Mouse (Mus musculus): ENCODE data around the gene Nebl. TPM values are rescaled to one million over a fixed set of nuclear protein-coding genes. Genes with fewer than 3 reads are reported as not detected.

The Nebl gene
- polyA plus RNA-seq, 1 experiment from 2014 or later, result 12.5 TPM

GRCm38 (mm10) chr2:17724405-17724804, 6.9 kb downstream of the Nebl start:
- WGBS, result 53% methylated on average over 5 of the region's 5 CpGs
- Histone ChIP-seq H3K4me2 (no peak overlapping the region; the same call in 1 of the 2 replicates), H3K27me3 (no peaks in the 10 kb centered on the region), H3K27ac (replicated peaks) (no peak overlapping the region), H3K4me1 (replicated peaks) (0 out of 2 replicates have a peak, but pooled peaks cover 6% of the 10 kb centered on the region), H3K9me3 (no peaks in the 10 kb centered on the region), H3K36me3 (no peaks in the 10 kb centered on the region), H3K9ac (no peak overlapping the region), H3K4me3 (no peak overlapping the region)
- no peak for ATAC-seq (ENCODE audit: low FRiP score, low read depth)

GRCm38 (mm10) chr2:17723268-17724019, 7.8 kb downstream of the Nebl start:
- H3K27me3 ChIP-seq, result no peaks in the 10 kb centered on the region
- 79% methylated on average over 12 of the region's 12 CpGs for WGBS
- H3K9ac ChIP-seq, result no peak overlapping the region
- H3K4me2 ChIP-seq, result no peak overlapping the region
- no peak overlapping the region for H3K4me3 ChIP-seq
- H3K27ac ChIP-seq (replicated peaks), result no peak overlapping the region
- ATAC-seq (ENCODE audit: low FRiP score, low read depth), result no peak
- H3K4me1 ChIP-seq (replicated peaks), result 0 out of 2 replicates have a peak, but pooled peaks cover 6% of the 10 kb centered on the region
- no peaks in the 10 kb centered on the region for H3K9me3 ChIP-seq
- no peaks in the 10 kb centered on the region for H3K36me3 ChIP-seq

GRCm38 (mm10) chr2:17721177-17721715, 10.0 kb downstream of the Nebl start:
- Histone ChIP-seq H3K36me3 (no peaks in the 10 kb centered on the region), H3K4me3 (no peak overlapping the region), H3K4me2 (no peak overlapping the region), H3K9me3 (no peaks in the 10 kb centered on the region), H3K9ac (no peak overlapping the region), H3K27me3 (no peaks in the 10 kb centered on the region), H3K4me1 (replicated peaks) (0 out of 2 replicates have a peak, but pooled peaks cover 6% of the 10 kb centered on the region), H3K27ac (replicated peaks) (no peak overlapping the region)
- WGBS, result 69% methylated on average over 6 of the region's 6 CpGs
- no peak for ATAC-seq (ENCODE audit: low FRiP score, low read depth)

- H3K4me3 ChIP-seq, result no peak overlapping the region
- no peak overlapping the region for H3K27ac ChIP-seq (replicated peaks)
- no peak overlapping the region for H3K9ac ChIP-seq
- WGBS, result 87% methylated on average over 1 of the region's 1 CpGs
- no peak for ATAC-seq (ENCODE audit: low FRiP score, low read depth)
- no peaks in the 10 kb centered on the region for H3K36me3 ChIP-seq
- H3K9me3 ChIP-seq, result no peaks in the 10 kb centered on the region
- H3K27me3 ChIP-seq, result no peaks in the 10 kb centered on the region
- H3K4me1 ChIP-seq (replicated peaks), result 0 out of 2 replicates have a peak, but pooled peaks cover 3% of the 10 kb centered on the region
- H3K4me2 ChIP-seq, result no peak overlapping the region
These were observed 13.0 kb downstream of the Nebl start for GRCm38 (mm10) chr2:17718281-17718680.

GRCm38 (mm10) chr2:17717200-17717599, 14.1 kb downstream of the Nebl start:
- no peak overlapping the region for H3K4me3 ChIP-seq
- H3K4me2 ChIP-seq, result no peak overlapping the region
- ATAC-seq (ENCODE audit: low FRiP score, low read depth), result no peak
- 0 out of 2 replicates have a peak, but pooled peaks cover 3% of the 10 kb centered on the region for H3K4me1 ChIP-seq (replicated peaks)
- H3K9ac ChIP-seq, result no peak overlapping the region
- no peaks in the 10 kb centered on the region for H3K27me3 ChIP-seq
- 69% methylated on average over 2 of the region's 2 CpGs for WGBS
- no peaks in the 10 kb centered on the region for H3K9me3 ChIP-seq
- no peak overlapping the region for H3K27ac ChIP-seq (replicated peaks)
- no peaks in the 10 kb centered on the region for H3K36me3 ChIP-seq

GRCm38 (mm10) chr2:17715149-17715767, 16.0 kb downstream of the Nebl start:
- no peak for ATAC-seq (ENCODE audit: low FRiP score, low read depth)

GRCm38 (mm10) chr2:17714661-17715060, 16.6 kb downstream of the Nebl start:
- Histone ChIP-seq H3K4me3 (no peak overlapping the region), H3K27ac (replicated peaks) (no peak overlapping the region), H3K9ac (no peak overlapping the region), H3K4me2 (no peak overlapping the region), H3K4me1 (replicated peaks) (no peaks in the 10 kb centered on the region), H3K9me3 (no peaks in the 10 kb centered on the region), H3K36me3 (no peaks in the 10 kb centered on the region), H3K27me3 (no peaks in the 10 kb centered on the region)
- WGBS, result 76% methylated on average over 14 of the region's 14 CpGs
- ATAC-seq (ENCODE audit: low FRiP score, low read depth), result no peak

More at GRCm38 (mm10) chr2:17715149-17715767, 16.0 kb downstream of the Nebl start:
- H3K9me3 ChIP-seq, result no peaks in the 10 kb centered on the region
- no peaks in the 10 kb centered on the region for H3K4me1 ChIP-seq (replicated peaks)
- no peak overlapping the region for H3K4me3 ChIP-seq
- no peaks in the 10 kb centered on the region for H3K36me3 ChIP-seq
- no peaks in the 10 kb centered on the region for H3K27me3 ChIP-seq
- H3K4me2 ChIP-seq, result no peak overlapping the region
- WGBS, result 80% methylated on average over 9 of the region's 9 CpGs
- H3K9ac ChIP-seq, result no peak overlapping the region
- H3K27ac ChIP-seq (replicated peaks), result no peak overlapping the region

- no peak overlapping the region for H3K4me2 ChIP-seq
- H3K27ac ChIP-seq (replicated peaks), result no peak overlapping the region
- 54% methylated on average over 4 of the region's 4 CpGs for WGBS
- H3K36me3 ChIP-seq, result no peaks in the 10 kb centered on the region
- no peak for ATAC-seq (ENCODE audit: low FRiP score, low read depth)
- H3K9ac ChIP-seq, result no peak overlapping the region
- no peaks in the 10 kb centered on the region for H3K4me1 ChIP-seq (replicated peaks)
- H3K27me3 ChIP-seq, result no peaks in the 10 kb centered on the region
- no peaks in the 10 kb centered on the region for H3K9me3 ChIP-seq
- H3K4me3 ChIP-seq, result no peak overlapping the region
These were observed 17.1 kb downstream of the Nebl start for GRCm38 (mm10) chr2:17714124-17714523.

GRCm38 (mm10) chr2:17711216-17711615, 20.0 kb downstream of the Nebl start:
- Histone ChIP-seq H3K9ac (no peak overlapping the region), H3K27ac (replicated peaks) (no peak overlapping the region), H3K4me2 (no peak overlapping the region), H3K9me3 (no peaks in the 10 kb centered on the region), H3K4me1 (replicated peaks) (no peaks in the 10 kb centered on the region), H3K4me3 (no peak overlapping the region), H3K27me3 (no peaks in the 10 kb centered on the region), H3K36me3 (no peaks in the 10 kb centered on the region)
- 86% methylated on average over 5 of the region's 5 CpGs for WGBS
- no peak for ATAC-seq (ENCODE audit: low FRiP score, low read depth)

GRCm38 (mm10) chr2:17710083-17710482, 21.2 kb downstream of the Nebl start:
- ATAC-seq (ENCODE audit: low FRiP score, low read depth), result peak; percentile 74; the same call in 1 of the 2 replicates
- no peak overlapping the region for H3K4me3 ChIP-seq
- H3K36me3 ChIP-seq, result no peaks in the 10 kb centered on the region
- H3K27me3 ChIP-seq, result no peaks in the 10 kb centered on the region
- WGBS, result 52% methylated on average over 2 of the region's 2 CpGs
- no peak overlapping the region for H3K27ac ChIP-seq (replicated peaks)
- H3K4me2 ChIP-seq, result no peak overlapping the region
- no peaks in the 10 kb centered on the region for H3K9me3 ChIP-seq
- H3K4me1 ChIP-seq (replicated peaks), result no peaks in the 10 kb centered on the region
- H3K9ac ChIP-seq, result no peak overlapping the region

- 86% methylated on average over 5 of the region's 5 CpGs for WGBS
- no peaks in the 10 kb centered on the region for H3K36me3 ChIP-seq
- H3K4me2 ChIP-seq, result no peak overlapping the region
- no peaks in the 10 kb centered on the region for H3K27me3 ChIP-seq
- H3K9ac ChIP-seq, result no peak overlapping the region
- H3K27ac ChIP-seq (replicated peaks), result no peak overlapping the region
- no peaks in the 10 kb centered on the region for H3K9me3 ChIP-seq
- no peak for ATAC-seq (ENCODE audit: low FRiP score, low read depth)
- peaks cover 14% of the 10 kb centered on the region for H3K4me1 ChIP-seq (replicated peaks)
- no peak overlapping the region for H3K4me3 ChIP-seq
These were observed 25.3 kb downstream of the Nebl start for GRCm38 (mm10) chr2:17705964-17706363.

- no peak overlapping the region for H3K4me3 ChIP-seq
- no peak for ATAC-seq (ENCODE audit: low FRiP score, low read depth)
- H3K9me3 ChIP-seq, result no peaks in the 10 kb centered on the region
- 63% methylated on average over 3 of the region's 3 CpGs for WGBS
- H3K4me2 ChIP-seq, result no peak overlapping the region
- H3K27ac ChIP-seq (replicated peaks), result no peak overlapping the region
- H3K9ac ChIP-seq, result no peak overlapping the region
- H3K36me3 ChIP-seq, result no peaks in the 10 kb centered on the region
- no peaks in the 10 kb centered on the region for H3K27me3 ChIP-seq
- H3K4me1 ChIP-seq (replicated peaks), result peaks cover 14% of the 10 kb centered on the region
These were observed 25.8 kb downstream of the Nebl start for GRCm38 (mm10) chr2:17705426-17705825.

All from hindbrain, embryonic 15.5 days (tissue).